Mouse (Mus musculus) lung, adult 2 months (tissue): ENCODE measurements around the gene Lhfpl5.

ENCODE experiments used
- CTCF ChIP-seq: fragments of 200-500 bp; IDR thresholded peaks from 2 replicates; pipeline ENCODE4 v1.5.1; 2011; ENCODE audit warnings: mild to moderate bottlenecking, low read length, control low read depth; ENCODE audit not compliant: insufficient read depth
- POLR2A ChIP-seq: fragments of 200-500 bp; IDR thresholded peaks from 2 replicates; pipeline ENCODE4 v1.6.1; 2011; ENCODE audit warnings: low read depth, mild to moderate bottlenecking, control low read depth, low read length, borderline replicate concordance; ENCODE audit errors: extremely low read depth

DNA sequence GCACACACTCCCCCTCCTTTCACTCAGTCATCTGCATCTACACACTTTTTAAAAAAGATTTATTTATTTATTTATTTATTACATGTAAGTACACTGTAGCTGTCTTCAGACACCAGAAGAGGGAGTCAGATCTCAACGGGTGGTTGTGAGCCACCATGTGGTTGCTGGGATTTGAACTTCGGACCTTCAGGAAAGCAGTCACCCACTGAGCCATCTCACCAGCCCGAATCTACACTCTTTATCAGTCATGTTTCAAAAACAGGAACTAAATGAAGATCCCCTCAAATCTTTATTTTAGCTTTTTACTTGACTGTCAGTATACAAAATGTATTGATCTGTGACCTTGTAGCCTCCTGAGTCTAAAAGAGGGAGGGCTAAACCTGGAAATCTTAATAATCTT, 34.1 kb downstream of the Lhfpl5 start:
- no peak for TF ChIP-seq POLR2A
- no peak for TF ChIP-seq CTCF
